Mouse (Mus musculus): Measurements from ENCODE around the gene Tap2.

- TF ChIP-seq GATA1 (IDR thresholded peaks at IDR 0.05; ENCODE audit: low read length), result no peak
- TF ChIP-seq TAL1 (IDR thresholded peaks at IDR 0.05; ENCODE audit: low read length), result no peak
Measured at GRCm38 (mm10) chr17:34234926-34235325, 31.6 kb downstream of the Tap2 start.

All from erythroblast, embryonic 14.5 days (primary cell).